Mouse (Mus musculus) midbrain, embryonic 13.5 days (tissue): ENCODE measurements at regions not wholly inside any gene's neighbourhood (a gene's known extent, or its start where the extent isn't known, plus 50 kb on each side); places are given as distances from the start of the nearest gene placed in this dataset.

ENCODE experiments used
- ATAC-seq: fragments of 200-750 bp; cut with Nextera tagmentation; 2 replicates; pipeline ENCODE4 v1.8.0; 2017; ENCODE audit warnings: mild to moderate bottlenecking, moderate TSS enrichment, moderate library complexity
- H3K27ac ChIP-seq: fragments of 300-500 bp; sonication (generic); 2 replicates; pipeline ENCODE4 v1.5.1; 2015; ENCODE audit warnings: inconsistent platforms, mild to moderate bottlenecking, moderate library complexity
- H3K27me3 ChIP-seq: fragments of 300-500 bp; sonication (generic); 2 replicates; pipeline ENCODE4 v1.6.1; 2015; ENCODE audit warnings: mild to moderate bottlenecking, inconsistent platforms
- H3K36me3 ChIP-seq: fragments of 300-500 bp; sonication (generic); 2 replicates; pipeline ENCODE4 v1.6.1; 2015; ENCODE audit warnings: mild to moderate bottlenecking, inconsistent platforms
- H3K4me1 ChIP-seq: fragments of 300-500 bp; sonication (generic); replicated peaks from 2 replicates; pipeline ENCODE4 v1.6.1; 2015; ENCODE audit warnings: inconsistent platforms
- H3K4me2 ChIP-seq: fragments of 300-500 bp; sonication (generic); replicated peaks from 2 replicates; pipeline ENCODE4 v1.6.1; 2015; ENCODE audit warnings: moderate library complexity, mild to moderate bottlenecking, inconsistent platforms
- H3K4me3 ChIP-seq: fragments of 300-500 bp; sonication (generic); replicated peaks from 2 replicates; pipeline ENCODE4 v1.5.1; 2015; ENCODE audit warnings: mild to moderate bottlenecking, inconsistent platforms
- H3K9ac ChIP-seq: fragments of 300-500 bp; sonication (generic); replicated peaks from 2 replicates; pipeline ENCODE4 v1.6.1; 2015; ENCODE audit warnings: mild to moderate bottlenecking, inconsistent platforms
- H3K9me3 ChIP-seq: fragments of 300-500 bp; sonication (generic); 2 replicates; pipeline ENCODE4 v1.6.1; 2016; ENCODE audit warnings: mild to moderate bottlenecking, inconsistent platforms
- WGBS: fragments of 180-500 bp; shearing (Covaris S2); methylation state at CpG from one replicate; pipeline ENCODE4 v1.1.7; 2015; 5-methylcytosine and 5-hydroxymethylcytosine counted together

- H3K4me3 ChIP-seq: no peak overlapping the region
- H3K27me3 ChIP-seq: no peaks in the 10 kb centered on the region
- H3K27ac ChIP-seq: no peak overlapping the region
- no peaks in the 10 kb centered on the region for H3K36me3 ChIP-seq
- no peak overlapping the region for H3K9ac ChIP-seq
- no peak overlapping the region for H3K4me2 ChIP-seq
- ATAC-seq: no peak
- no peaks in the 10 kb centered on the region for H3K4me1 ChIP-seq
- WGBS: 78% methylated on average over 2 of the region's 2 CpGs
- no peaks in the 10 kb centered on the region for H3K9me3 ChIP-seq
Measured at GRCm38 (mm10) chr13:31196546-31196945, 222.5 kb downstream of the Gm5447 start.

GRCm38 (mm10) chr13:31197593-31197992 lies 223.6 kb downstream of the Gm5447 start:
- Histone ChIP-seq H3K4me1 (no peaks in the 10 kb centered on the region), H3K4me3 (no peak overlapping the region), H3K36me3 (no peaks in the 10 kb centered on the region), H3K9me3 (no peaks in the 10 kb centered on the region), H3K9ac (no peak overlapping the region), H3K4me2 (no peak overlapping the region), H3K27ac (no peak overlapping the region), H3K27me3 (no peaks in the 10 kb centered on the region)
- no peak for ATAC-seq
- 86% methylated on average over 2 of the region's 2 CpGs for WGBS

- H3K9me3 ChIP-seq: no peaks in the 10 kb centered on the region
- 89% methylated on average over 1 of the region's 1 CpGs for WGBS
- no peak overlapping the region for H3K9ac ChIP-seq
- H3K36me3 ChIP-seq: no peaks in the 10 kb centered on the region
- H3K4me3 ChIP-seq: no peak overlapping the region
- ATAC-seq: no peak
- H3K27ac ChIP-seq: no peak overlapping the region
- no peaks in the 10 kb centered on the region for H3K27me3 ChIP-seq
- H3K4me2 ChIP-seq: no peak overlapping the region
- no peaks in the 10 kb centered on the region for H3K4me1 ChIP-seq
Measured at GRCm38 (mm10) chr13:31199384-31199783, 225.4 kb downstream of the Gm5447 start.

GRCm38 (mm10) chr13:31204068-31204467 lies 230.1 kb downstream of the Gm5447 start:
- no peak overlapping the region for H3K4me3 ChIP-seq
- 81% methylated on average over 6 of the region's 6 CpGs for WGBS
- no peaks in the 10 kb centered on the region for H3K36me3 ChIP-seq
- ATAC-seq: no peak
- no peaks in the 10 kb centered on the region for H3K27me3 ChIP-seq
- H3K4me2 ChIP-seq: no peak overlapping the region
- H3K27ac ChIP-seq: no peak overlapping the region
- no peaks in the 10 kb centered on the region for H3K9me3 ChIP-seq
- no peaks in the 10 kb centered on the region for H3K4me1 ChIP-seq
- no peak overlapping the region for H3K9ac ChIP-seq

GRCm38 (mm10) chr13:31206381-31206780 lies 232.4 kb downstream of the Gm5447 start:
- H3K36me3 ChIP-seq: no peaks in the 10 kb centered on the region
- 47% methylated on average over 5 of the region's 5 CpGs for WGBS
- no peak overlapping the region for H3K4me3 ChIP-seq
- H3K4me2 ChIP-seq: no peak overlapping the region
- H3K27ac ChIP-seq: no peak overlapping the region
- no peaks in the 10 kb centered on the region for H3K4me1 ChIP-seq
- ATAC-seq: no peak
- no peak overlapping the region for H3K9ac ChIP-seq
- H3K9me3 ChIP-seq: no peaks in the 10 kb centered on the region
- no peaks in the 10 kb centered on the region for H3K27me3 ChIP-seq

- Histone ChIP-seq H3K27me3 (no peaks in the 10 kb centered on the region), H3K4me1 (no peaks in the 10 kb centered on the region), H3K4me3 (no peak overlapping the region), H3K9me3 (no peaks in the 10 kb centered on the region), H3K9ac (no peak overlapping the region), H3K36me3 (no peaks in the 10 kb centered on the region), H3K4me2 (no peak overlapping the region), H3K27ac (no peak overlapping the region)
- WGBS: 67% methylated on average over 5 of the region's 5 CpGs
- ATAC-seq: no peak
Measured at GRCm38 (mm10) chr13:31207709-31208108, 233.7 kb downstream of the Gm5447 start.

GRCm38 (mm10) chr13:31223016-31223415 lies 249.0 kb downstream of the Gm5447 start:
- no peak overlapping the region for H3K4me3 ChIP-seq
- 86% methylated on average over 2 of the region's 2 CpGs for WGBS

GRCm38 (mm10) chr13:31240546-31240945 lies 266.5 kb downstream of the Gm5447 start:
- Histone ChIP-seq H3K4me1 (no peaks in the 10 kb centered on the region), H3K4me2 (no peak overlapping the region), H3K4me3 (no peak overlapping the region), H3K27me3 (no peaks in the 10 kb centered on the region), H3K9ac (no peak overlapping the region), H3K36me3 (no peaks in the 10 kb centered on the region), H3K27ac (no peak overlapping the region), H3K9me3 (no peaks in the 10 kb centered on the region)
- no peak for ATAC-seq
- 93% methylated on average over 6 of the region's 6 CpGs for WGBS

More at GRCm38 (mm10) chr13:31223016-31223415, 249.0 kb downstream of the Gm5447 start:
- ATAC-seq: no peak
- Histone ChIP-seq H3K9ac (no peak overlapping the region), H3K4me2 (no peak overlapping the region), H3K27me3 (no peaks in the 10 kb centered on the region), H3K27ac (no peak overlapping the region), H3K9me3 (no peaks in the 10 kb centered on the region), H3K36me3 (no peaks in the 10 kb centered on the region), H3K4me1 (no peaks in the 10 kb centered on the region)

- H3K27me3 ChIP-seq: no peaks in the 10 kb centered on the region
- no peaks in the 10 kb centered on the region for H3K4me1 ChIP-seq
- no peak overlapping the region for H3K27ac ChIP-seq
- WGBS: 98% methylated on average over 3 of the region's 3 CpGs
- H3K4me3 ChIP-seq: no peak overlapping the region
- H3K4me2 ChIP-seq: no peak overlapping the region
- H3K9ac ChIP-seq: no peak overlapping the region
- no peaks in the 10 kb centered on the region for H3K36me3 ChIP-seq
- no peaks in the 10 kb centered on the region for H3K9me3 ChIP-seq
- ATAC-seq: no peak
Measured at GRCm38 (mm10) chr13:31248996-31249395, 275.0 kb downstream of the Gm5447 start.

GRCm38 (mm10) chr13:31249525-31249924 lies 275.5 kb downstream of the Gm5447 start:
- H3K27me3 ChIP-seq: no peaks in the 10 kb centered on the region
- H3K9ac ChIP-seq: no peak overlapping the region
- H3K36me3 ChIP-seq: no peaks in the 10 kb centered on the region
- H3K4me2 ChIP-seq: no peak overlapping the region
- H3K4me3 ChIP-seq: no peak overlapping the region
- no peaks in the 10 kb centered on the region for H3K4me1 ChIP-seq
- 82% methylated on average over 5 of the region's 5 CpGs for WGBS
- H3K9me3 ChIP-seq: no peaks in the 10 kb centered on the region
- ATAC-seq: no peak
- H3K27ac ChIP-seq: no peak overlapping the region

- Histone ChIP-seq H3K9me3 (no peaks in the 10 kb centered on the region), H3K4me2 (no peak overlapping the region), H3K4me1 (no peaks in the 10 kb centered on the region), H3K27ac (no peak overlapping the region), H3K9ac (no peak overlapping the region), H3K27me3 (no peaks in the 10 kb centered on the region), H3K4me3 (no peak overlapping the region), H3K36me3 (no peaks in the 10 kb centered on the region)
- ATAC-seq: no peak
- WGBS: 76% methylated on average over 4 of the region's 4 CpGs
Measured at GRCm38 (mm10) chr13:31254016-31254415, 280.0 kb downstream of the Gm5447 start.

GRCm38 (mm10) chr13:31254744-31255143 lies 280.7 kb downstream of the Gm5447 start:
- Histone ChIP-seq H3K27me3 (no peaks in the 10 kb centered on the region), H3K27ac (no peak overlapping the region), H3K9ac (no peak overlapping the region), H3K36me3 (no peaks in the 10 kb centered on the region), H3K4me2 (no peak overlapping the region), H3K9me3 (no peaks in the 10 kb centered on the region), H3K4me3 (no peak overlapping the region), H3K4me1 (no peaks in the 10 kb centered on the region)
- 90% methylated on average over 3 of the region's 3 CpGs for WGBS
- ATAC-seq: no peak

- Histone ChIP-seq H3K4me2 (no peak overlapping the region), H3K9ac (no peak overlapping the region), H3K27ac (no peak overlapping the region), H3K4me3 (no peak overlapping the region), H3K36me3 (no peaks in the 10 kb centered on the region), H3K9me3 (no peaks in the 10 kb centered on the region), H3K4me1 (no peaks in the 10 kb centered on the region), H3K27me3 (no peaks in the 10 kb centered on the region)
- WGBS: 93% methylated on average over 3 of the region's 3 CpGs
- ATAC-seq: no peak
Measured at GRCm38 (mm10) chr13:31255506-31255905, 281.5 kb downstream of the Gm5447 start.
